Mouse (Mus musculus): ENCODE data around the gene Hlf. TPM values are rescaled to one million over a fixed set of nuclear protein-coding genes. Genes with fewer than 3 reads are reported as not detected.

Gene Hlf
- total RNA-seq (2021) (10 to 100 TPM in 1 of 2 experiments, 1 to 10 TPM in 1; 9.0 to 16.4 TPM), polyA plus RNA-seq (2012; rRNA removed) (16.8 and 18.0 TPM in 2 replicates)
- long read RNA-seq, full-length matches to known transcripts: 2 of 6 reads
- long read RNA-seq, partial matches to known transcripts: 0 of 6 reads
- long read RNA-seq, other reads (novel, unspliced or antisense): 4 of 6 reads

GRCm38 (mm10) chr11:90390817-90391173 lies at the start of gene Hlf:
TSS of gene Hlf (minus strand) at chr11:90390895.
- DNase-seq: peak; percentile 92

GRCm38 (mm10) chr11:90438768-90439167 lies 48.1 kb upstream of the Hlf start:
- DNase-seq: no peak

DNA sequence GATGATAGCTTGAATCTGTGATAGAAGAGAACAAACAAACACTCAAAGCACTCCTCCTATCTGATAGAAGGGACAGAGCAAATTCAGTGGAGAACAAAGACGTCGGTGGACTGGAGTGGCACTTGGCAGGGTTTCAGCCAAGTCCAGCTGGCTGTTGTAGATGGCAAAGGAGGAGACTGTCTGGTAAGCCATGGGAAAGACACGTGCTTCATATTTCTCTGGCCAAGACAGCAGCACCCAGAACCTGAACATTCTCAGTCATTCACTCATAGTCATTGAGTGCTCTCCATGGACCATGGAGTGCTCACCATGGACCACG lies 34.5 kb upstream of the Hlf start:
- no peak for DNase-seq

DNA sequence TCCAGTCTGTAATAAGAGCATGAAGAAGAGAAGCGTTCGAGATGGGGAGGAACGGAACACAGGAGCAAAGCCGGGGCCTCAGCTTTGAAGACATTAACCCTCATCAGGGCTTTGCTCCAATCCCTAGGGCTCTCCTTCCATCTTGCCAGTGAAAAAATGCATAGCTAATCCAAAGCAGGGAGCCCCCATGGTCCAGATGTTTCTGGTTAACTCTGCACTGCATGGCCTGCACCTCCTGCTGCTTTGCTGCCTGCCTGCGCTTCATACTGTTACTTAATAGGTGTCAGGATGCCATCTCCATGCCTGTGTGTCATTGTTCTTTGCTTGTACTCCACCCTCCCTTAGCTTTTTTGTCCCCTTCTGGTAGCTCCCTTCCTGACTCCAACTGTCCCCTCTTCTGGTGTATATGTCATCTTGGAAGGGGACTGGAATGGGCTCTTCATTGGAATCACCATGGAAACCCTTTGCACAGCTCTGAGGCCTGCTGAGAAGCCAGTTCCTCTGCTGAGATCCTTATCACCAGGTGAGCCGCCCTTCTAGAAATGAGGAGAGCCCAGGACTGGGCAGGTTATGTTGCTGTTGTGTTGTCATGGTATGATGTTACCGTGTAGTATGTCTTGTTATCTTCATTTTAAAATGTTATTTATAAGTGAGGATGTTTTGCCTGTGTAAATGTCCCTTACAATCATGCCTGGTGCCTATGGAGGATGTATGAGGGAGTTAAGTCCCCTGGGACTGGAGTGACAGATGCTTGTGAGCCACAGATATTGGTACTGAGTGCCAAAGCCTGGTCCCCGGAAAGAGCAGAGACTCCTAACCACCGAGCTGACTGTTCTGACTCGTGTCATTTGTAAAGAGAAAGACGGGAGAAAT lies 33.9 kb upstream of the Hlf start:
- DNase-seq: no peak

GRCm38 (mm10) chr11:90423896-90424295 lies 33.2 kb upstream of the Hlf start:
- DNase-seq: no peak

DNA sequence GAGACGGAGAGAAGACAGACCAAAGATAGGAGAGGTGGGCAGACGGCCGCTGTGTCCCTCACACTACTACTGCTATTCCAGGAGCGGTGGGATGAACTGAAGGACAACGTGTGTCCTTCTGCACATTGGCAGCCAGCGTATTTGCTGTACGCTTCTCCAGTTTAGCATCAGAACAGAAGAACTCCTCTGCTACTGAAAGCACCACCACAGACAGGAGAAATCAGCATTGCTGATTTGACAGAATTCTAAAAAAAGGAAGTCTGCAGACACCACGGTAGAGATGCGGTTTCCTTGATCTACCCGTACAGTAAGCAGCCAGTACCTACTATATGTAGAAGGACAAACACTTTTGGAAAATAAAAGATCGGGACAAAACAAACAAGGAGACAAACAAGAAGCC lies 29.0 kb upstream of the Hlf start:
- no peak for DNase-seq

GRCm38 (mm10) chr11:90417921-90418320 lies 27.2 kb upstream of the Hlf start:
- DNase-seq: peak; percentile 98

DNA sequence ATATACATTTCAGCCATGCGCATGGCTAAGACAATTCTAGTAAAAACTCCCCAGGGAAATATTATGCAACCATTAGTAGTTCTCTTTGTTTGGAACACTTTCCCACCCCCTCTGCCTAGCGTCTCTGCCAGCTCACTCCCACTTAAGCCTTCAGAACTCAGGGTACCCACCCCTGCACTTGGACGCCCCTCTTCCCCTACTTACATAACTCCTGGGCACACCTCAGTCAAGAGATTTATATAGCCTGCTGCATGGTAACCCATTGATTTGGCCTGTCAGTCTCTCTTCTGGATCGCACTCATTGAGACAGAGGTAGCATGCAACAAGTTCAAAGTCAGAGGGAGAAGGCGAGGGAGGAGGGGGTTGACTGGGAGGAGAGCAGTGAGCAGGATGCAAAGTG lies 26.3 kb upstream of the Hlf start:
- DNase-seq: no peak

- DNase-seq: no peak
Measured at GRCm38 (mm10) chr11:90398850-90399249, 8.2 kb upstream of the Hlf start.

DNA sequence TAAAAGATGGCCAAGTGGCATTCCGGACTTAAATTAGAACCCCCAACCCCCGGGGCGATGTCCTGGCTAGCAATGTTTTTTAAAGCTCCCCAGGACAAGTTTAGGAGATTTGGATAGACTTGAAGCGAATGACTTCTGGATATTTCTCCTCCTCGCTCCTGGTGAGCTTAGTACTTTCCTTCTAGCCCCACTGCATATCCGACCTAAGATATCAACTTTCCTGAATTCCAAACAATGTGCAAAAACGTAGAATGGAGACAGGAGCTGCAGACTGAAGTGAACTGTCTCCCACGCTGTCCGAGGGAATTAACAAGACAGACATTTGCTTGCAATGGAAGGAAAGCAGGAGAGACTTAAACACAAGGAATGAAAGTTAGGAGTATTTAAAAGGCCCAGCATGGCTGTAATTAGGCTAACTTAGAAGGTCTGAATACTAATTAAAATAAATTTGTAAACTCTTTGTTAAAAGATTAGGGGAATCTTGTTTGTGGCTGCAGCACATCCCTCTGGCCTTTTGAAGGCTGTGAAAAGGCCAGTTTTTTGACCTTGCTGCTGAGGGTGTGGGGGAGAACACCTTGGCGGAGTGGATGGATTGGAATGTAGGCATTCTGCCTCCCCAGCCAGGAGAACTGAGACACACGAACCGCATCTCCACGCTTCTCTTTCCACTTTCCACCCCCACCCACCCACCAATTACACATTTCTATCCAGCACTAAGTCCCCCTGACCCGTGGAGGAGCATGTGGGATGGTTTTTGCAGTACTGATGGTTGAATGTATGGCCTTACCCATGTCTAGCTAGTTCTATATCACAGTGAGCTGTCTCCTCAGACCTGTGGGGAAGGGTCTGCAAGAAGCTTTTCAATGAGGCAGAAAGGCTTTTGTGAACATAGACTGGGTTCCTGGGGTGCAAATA lies 833 bp upstream of the Hlf start:
- no peak for DNase-seq

- DNase-seq: no peak
Measured at GRCm38 (mm10) chr11:90389902-90390816, 536 bp downstream of the Hlf start.

GRCm38 (mm10) chr11:90389174-90389901 lies 1.4 kb downstream of the Hlf start:
- peak; percentile 51 for DNase-seq

DNA sequence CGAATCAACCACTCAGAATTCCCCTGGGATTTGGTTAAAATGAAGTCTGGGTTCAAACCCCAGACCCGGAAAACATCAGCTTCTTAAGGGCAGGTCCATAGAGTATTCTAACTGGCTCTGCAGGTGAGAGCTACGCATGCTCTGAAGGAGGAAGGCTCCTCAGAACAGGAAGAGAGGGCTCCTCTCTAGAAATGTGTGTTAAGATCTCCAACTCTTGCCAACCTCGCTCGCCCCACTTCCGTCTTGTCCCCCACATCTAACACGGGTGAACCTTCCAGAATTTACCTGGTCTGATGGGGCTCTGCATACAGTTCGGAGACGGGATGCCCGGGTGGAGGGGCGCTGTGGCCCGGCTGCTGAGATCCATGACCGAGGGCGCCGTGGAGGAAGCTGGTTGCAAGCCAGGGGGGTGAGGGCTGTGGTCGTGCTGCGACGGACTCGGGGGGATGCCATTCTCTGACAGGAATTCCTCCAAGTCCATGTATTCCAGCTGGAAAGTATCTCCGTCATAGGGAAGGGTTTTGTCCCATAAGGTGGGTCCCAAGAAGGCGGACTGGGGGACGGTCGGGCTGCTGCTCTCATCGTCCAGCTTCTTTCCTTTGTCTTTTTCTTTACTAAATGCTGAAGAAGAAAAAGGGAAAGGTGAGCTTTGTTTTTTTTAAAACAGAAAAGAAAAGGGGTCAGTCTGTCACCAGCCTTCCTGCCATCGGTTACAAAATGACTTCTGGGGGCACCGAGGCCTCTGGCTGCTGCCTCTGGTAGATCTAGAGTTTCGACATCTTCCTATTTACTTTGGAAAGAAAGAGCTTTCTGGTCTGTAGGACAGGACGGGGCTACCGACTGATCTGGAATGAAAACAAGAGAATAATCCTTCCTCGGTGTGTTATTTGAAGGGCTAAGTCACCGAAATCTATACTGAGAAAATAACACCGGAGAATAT lies 2.9 kb downstream of the Hlf start:
- no peak for DNase-seq

- DNase-seq: peak; percentile 70
Measured at GRCm38 (mm10) chr11:90382005-90382611, 8.6 kb downstream of the Hlf start.

DNA sequence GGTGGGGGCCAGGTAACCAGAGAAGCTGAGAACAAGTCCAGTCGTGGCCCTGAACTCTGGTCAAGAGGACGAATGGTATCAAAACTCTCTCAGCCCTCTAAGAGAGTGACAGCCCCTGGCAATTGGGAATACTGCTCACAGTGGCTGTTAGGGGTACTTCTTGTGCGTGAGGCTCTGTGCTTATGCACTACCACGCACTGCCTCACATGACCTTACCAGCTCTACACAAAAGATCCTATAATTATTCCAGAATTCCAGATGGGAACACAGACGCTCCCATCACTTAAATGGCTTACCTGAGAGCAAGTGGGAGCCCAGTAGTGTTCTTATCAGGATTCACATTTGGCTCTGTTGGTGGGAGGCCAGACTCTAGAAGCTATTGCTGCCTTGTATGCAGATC lies 9.6 kb downstream of the Hlf start:
- DNase-seq: no peak

DNA sequence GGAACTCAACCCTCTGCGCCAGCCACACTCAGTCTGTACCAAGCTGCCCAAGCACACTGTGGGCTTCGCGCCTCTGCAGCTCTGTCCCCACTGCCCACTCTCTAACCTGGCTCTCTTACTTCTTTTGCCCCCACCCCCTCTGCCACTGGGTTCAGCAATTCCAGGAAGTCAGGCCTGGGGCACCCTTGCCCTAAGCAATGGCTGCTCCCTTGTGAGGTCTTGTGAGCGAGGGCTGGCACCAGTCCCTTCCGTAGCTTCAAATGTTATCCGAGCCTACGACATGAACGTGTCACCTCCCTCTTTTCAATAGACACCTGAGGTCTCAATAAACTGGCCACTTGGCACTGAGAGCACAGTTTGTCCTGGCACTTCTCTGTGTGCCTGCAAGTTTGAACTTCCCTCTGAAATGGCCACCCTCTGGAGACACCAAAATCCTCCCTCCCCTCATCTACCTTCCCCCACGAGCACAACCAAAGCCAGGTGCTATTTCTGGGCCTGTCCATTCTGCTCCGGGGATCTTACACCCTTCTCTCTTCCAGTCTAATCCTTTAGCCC lies 10.5 kb downstream of the Hlf start:
- DNase-seq: no peak

DNA sequence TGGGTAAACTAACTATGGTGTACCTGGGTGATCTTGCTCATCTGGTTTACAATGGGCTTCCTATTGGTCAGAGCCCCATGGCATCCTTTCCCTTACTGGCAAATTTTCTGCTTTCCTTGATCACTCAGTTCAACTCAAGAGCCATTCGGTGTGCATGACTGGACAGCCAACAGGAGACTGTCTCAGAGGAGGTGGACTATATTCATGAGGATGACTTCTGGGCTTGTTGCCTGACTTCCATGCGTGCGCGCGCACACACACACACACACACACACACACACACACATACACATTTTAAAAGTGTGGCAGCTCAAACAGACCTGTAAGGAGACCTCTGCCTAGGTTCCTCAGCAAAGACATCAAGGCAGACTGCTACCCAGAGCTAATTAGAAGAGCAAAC lies 12.7 kb downstream of the Hlf start:
- no peak for DNase-seq

DNA sequence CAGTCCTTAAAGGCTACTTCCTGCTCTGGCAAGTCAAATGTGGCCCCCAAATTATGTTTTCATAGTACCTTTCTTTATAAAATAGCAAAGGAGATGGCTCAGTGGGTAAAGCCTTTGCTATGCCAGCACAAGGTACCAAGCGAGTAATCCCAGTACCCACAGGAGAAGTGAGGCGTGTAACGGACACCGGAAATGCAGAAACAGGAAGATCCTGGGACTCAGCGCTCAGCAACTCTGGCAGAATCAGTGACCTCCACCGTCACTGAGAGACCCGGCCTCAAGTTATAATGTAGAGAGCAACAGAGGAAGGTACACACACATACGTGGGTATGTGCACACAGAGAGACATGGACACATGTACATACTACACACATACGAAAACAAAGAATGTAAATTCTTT lies 14.3 kb downstream of the Hlf start:
- DNase-seq: no peak

DNA sequence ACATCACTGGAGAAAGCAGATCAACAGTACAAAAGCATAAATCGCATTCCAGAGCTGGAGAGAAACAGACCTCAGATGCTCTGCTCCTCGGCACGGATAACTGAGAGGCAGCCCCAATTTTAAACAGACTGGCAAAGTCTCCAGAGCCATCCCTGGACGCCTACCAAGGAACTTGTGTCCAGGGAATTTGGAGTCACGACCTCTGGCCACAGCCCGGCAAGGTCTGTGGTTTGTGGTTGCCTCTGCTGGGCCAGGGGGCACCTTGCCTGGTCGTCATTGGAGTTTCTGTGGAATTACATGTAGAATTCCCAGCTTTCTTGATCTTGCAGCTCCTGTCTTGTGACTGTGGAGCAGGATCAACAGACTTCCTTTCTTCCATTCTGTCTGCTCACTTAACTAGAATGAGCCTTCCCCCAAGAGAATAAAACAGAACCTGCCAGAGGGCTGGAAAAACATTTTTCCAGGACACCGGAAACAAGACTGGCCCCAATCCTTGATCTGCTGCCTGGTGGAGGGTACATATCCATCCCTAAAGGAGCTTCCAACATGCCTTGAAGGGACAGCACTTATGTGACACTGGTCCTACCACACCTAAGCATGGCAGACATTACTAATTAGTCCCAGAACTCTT lies 19.1 kb downstream of the Hlf start:
- no peak for DNase-seq
